Mouse (Mus musculus) forebrain, postnatal 0 days (tissue): ENCODE measurements around the gene Gpr37l1. TPM values are rescaled to one million over a fixed set of nuclear protein-coding genes. Genes with fewer than 3 reads are reported as not detected.

Source experiments
- ATAC-seq: fragments of 200-750 bp; cut with Nextera tagmentation; 2 replicates; pipeline ENCODE4 v1.8.0; 2017; ENCODE audit warnings: mild to moderate bottlenecking, moderate library complexity
- DNase-seq: peaks from one replicate; pipeline ENCODE4 v3.0.0-alpha.2; 2015
- H3K27ac ChIP-seq: fragments of 300-500 bp; sonication (generic); 2 replicates; pipeline ENCODE4 v1.5.1; 2014; ENCODE audit warnings: low read depth, mild to moderate bottlenecking, antibody characterized with exemption, low read length, moderate library complexity, mixed read lengths
- H3K27me3 ChIP-seq: fragments of 300-500 bp; sonication (generic); 2 replicates; pipeline ENCODE4 v1.6.1; 2014; ENCODE audit warnings: mild to moderate bottlenecking, low read length, mixed read lengths; ENCODE audit not compliant: insufficient read depth
- H3K36me3 ChIP-seq: fragments of 300-500 bp; sonication (generic); 2 replicates; pipeline ENCODE4 v1.6.1; 2014; ENCODE audit warnings: mild to moderate bottlenecking, moderate library complexity; ENCODE audit not compliant: insufficient read depth
- H3K4me1 ChIP-seq: fragments of 300-500 bp; sonication (generic); 2 replicates; pipeline ENCODE4 v1.6.1; 2014; ENCODE audit warnings: antibody characterized with exemption; ENCODE audit not compliant: insufficient read depth
- H3K4me2 ChIP-seq: fragments of 300-500 bp; sonication (generic); 2 replicates; pipeline ENCODE4 v1.6.1; 2014; ENCODE audit warnings: low read depth, mild to moderate bottlenecking, moderate library complexity
- H3K4me3 ChIP-seq: fragments of 300-500 bp; sonication (generic); 2 replicates; pipeline ENCODE4 v1.5.1; 2014; ENCODE audit warnings: low read depth, low read length, mixed read lengths
- H3K9ac ChIP-seq: fragments of 300-500 bp; sonication (generic); 2 replicates; pipeline ENCODE4 v1.6.1; 2014; ENCODE audit warnings: mild to moderate bottlenecking
- H3K9me3 ChIP-seq: fragments of 300-500 bp; sonication (generic); 2 replicates; pipeline ENCODE4 v1.6.1; 2016; ENCODE audit warnings: low read length
- CTCF ChIP-seq: sonication (generic); IDR thresholded peaks from 2 replicates; pipeline ENCODE4 v1.5.1; 2016; ENCODE audit warnings: antibody characterized with exemption, control low read depth, low read depth
- WGBS: fragments of 180-500 bp; shearing (Covaris S2); extraction: QIAGEN DNeasy Blood & Tissue Kit; methylation state at CpG from one replicate; pipeline ENCODE4 v1.1.7; 2014; 5-methylcytosine and 5-hydroxymethylcytosine counted together
- polyA plus RNA-seq: library from polyadenylated mRNA; unstranded; fragments of >200 nt; fragmentation: Nextera tagmentation; extraction: Ambion mirVana; gene quantifications from 2 replicates; pipeline ENCODE4 v1.2.1, GENCODE M21; 2015
- total RNA-seq: library from RNA; depleted of rRNA; stranded (reverse); fragments of >200 nt; gene quantifications from 2 replicates; pipeline ENCODE4 v1.2.3, GENCODE M21; 2014

The Gpr37l1 gene
- total and polyA plus RNA-seq, 2 experiments from 2014 or later: 5.9 to 7.6 TPM

DNA sequence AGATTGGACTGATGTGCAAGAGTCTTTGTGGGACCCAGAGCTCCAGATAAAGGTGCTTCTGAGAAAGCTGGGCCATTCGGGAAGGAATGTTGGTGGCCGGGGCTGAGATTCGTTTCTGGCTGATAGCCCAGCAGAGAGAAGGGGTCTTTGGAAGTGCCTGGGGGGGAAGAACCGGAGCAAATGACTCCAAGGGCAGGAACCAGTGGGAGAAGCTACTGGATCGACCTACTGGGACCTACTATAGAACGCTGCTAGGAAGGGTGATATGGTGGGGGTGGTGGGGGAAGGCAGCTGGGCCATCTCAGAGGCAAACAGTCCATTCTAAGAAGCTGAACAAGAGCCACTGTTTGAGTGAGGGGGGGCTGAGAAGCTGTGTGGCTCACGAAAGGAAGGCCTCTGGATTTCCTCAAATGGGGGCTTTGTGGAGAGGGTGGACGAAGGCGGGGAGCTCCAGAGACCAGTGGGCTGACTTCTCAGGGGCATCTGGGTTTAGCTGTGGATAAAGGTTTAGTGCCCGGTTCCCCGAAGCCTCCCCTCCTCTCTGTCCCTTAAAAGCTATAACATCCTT lies 7.8 kb downstream of the Gpr37l1 start:
- ATAC-seq: peak; percentile 11; the same call in 1 of the 2 replicates
- peak; percentile 45 for DNase-seq
- H3K4me2 ChIP-seq: no peak overlapping the region
- no peaks in the 10 kb centered on the region for H3K9me3 ChIP-seq
- no peaks in the 10 kb centered on the region for H3K27me3 ChIP-seq
- no peak for TF ChIP-seq CTCF
- H3K9ac ChIP-seq: no peak overlapping the region
- peak overlapping the region; percentile 60 for H3K27ac ChIP-seq
- peaks cover 22% of the 10 kb centered on the region for H3K36me3 ChIP-seq
- H3K4me3 ChIP-seq: no peak overlapping the region
- 51% methylated on average over 11 of the region's 11 CpGs for WGBS
- peaks cover 5% of the 10 kb centered on the region; the same call in 1 of the 2 replicates for H3K4me1 ChIP-seq

DNA sequence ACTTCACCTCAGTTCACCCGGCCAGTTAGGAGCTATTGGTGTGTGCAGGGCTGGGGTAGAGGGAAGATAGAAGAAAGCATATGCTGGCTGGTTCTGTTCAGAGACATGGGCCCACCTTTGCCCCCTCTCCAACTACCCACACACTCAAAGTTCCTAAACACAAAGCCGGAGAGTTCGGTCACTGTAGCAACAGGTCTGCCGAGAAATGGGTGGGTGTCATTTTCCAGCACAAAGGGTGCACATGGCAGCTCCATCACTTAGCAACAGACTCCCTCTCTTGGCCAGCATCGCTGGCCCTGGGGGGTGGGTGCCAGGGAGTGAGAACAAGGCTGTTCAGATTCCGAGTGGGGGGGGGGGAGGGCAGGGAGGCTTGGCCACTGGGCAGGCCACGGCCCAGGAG lies 8.4 kb downstream of the Gpr37l1 start:
- no peak overlapping the region for H3K9ac ChIP-seq
- H3K36me3 ChIP-seq: peaks cover 22% of the 10 kb centered on the region
- no peak overlapping the region for H3K4me2 ChIP-seq
- no peaks in the 10 kb centered on the region for H3K9me3 ChIP-seq
- H3K27ac ChIP-seq: peak overlapping the region; percentile 69
- no peaks in the 10 kb centered on the region for H3K27me3 ChIP-seq
- peaks cover 7% of the 10 kb centered on the region; the same call in 1 of the 2 replicates for H3K4me1 ChIP-seq
- no peak for TF ChIP-seq CTCF
- peak; percentile 80 for DNase-seq
- 16% methylated on average over 7 of the region's 7 CpGs for WGBS
- ATAC-seq: peak; percentile 75
- H3K4me3 ChIP-seq: no peak overlapping the region

DNA sequence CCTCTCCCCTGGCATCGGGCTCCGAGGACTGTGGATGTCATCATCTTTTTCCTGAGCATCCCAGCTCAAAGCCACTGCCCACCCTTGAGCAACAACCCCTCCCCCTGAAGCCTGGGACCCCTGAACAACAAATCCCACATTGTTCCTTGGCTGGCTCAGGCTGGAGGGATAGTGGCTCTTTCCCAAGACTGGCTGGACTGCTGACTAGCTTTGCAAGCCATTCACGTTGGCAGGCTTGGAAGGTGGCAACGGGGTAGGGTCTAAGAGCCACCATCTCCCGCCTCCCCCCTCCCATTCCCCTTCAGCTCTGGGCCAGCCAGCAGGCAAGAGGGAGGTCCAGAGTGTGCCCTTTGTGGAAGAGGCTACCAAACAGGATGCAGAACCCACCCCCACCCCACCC lies 8.8 kb downstream of the Gpr37l1 start:
- TF ChIP-seq CTCF: no peak
- no peak overlapping the region for H3K4me3 ChIP-seq
- peaks cover 7% of the 10 kb centered on the region; the same call in 1 of the 2 replicates for H3K4me1 ChIP-seq
- peak; percentile 75 for ATAC-seq
- H3K9ac ChIP-seq: no peak overlapping the region; the same call in 1 of the 2 replicates
- 20% methylated on average over 4 of the region's 5 CpGs for WGBS
- peak overlapping the region; percentile 80 for H3K27ac ChIP-seq
- H3K27me3 ChIP-seq: no peaks in the 10 kb centered on the region
- peak; percentile 76 for DNase-seq
- H3K9me3 ChIP-seq: no peaks in the 10 kb centered on the region
- no peak overlapping the region for H3K4me2 ChIP-seq
- peaks cover 22% of the 10 kb centered on the region for H3K36me3 ChIP-seq

DNA sequence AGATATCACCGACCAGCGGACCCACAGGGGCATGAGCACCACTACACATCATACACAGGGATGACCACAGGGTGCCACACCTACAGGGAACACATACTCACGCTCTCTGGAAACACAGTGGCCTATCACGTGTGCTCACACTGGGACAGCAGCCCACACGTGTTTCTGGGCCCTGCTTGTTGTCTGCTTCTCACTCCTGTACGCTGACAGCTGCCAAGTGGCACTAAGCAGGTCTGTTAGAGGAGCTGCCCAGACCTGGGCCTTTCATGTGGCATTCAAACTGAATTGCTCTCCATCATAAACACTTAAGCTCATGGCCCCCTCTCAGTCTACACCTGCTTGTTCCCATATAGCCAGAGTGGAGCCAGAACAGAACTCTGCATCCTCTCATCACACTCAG lies 11.2 kb downstream of the Gpr37l1 start:
- H3K9ac ChIP-seq: no peak overlapping the region
- 64% methylated on average over 6 of the region's 6 CpGs for WGBS
- peaks cover 40% of the 10 kb centered on the region for H3K36me3 ChIP-seq
- H3K27ac ChIP-seq: no peak overlapping the region
- no peak for TF ChIP-seq CTCF
- peaks cover 7% of the 10 kb centered on the region; the same call in 1 of the 2 replicates for H3K4me1 ChIP-seq
- no peak overlapping the region for H3K4me2 ChIP-seq
- DNase-seq (no peak), ATAC-seq (no peak)
- no peaks in the 10 kb centered on the region for H3K9me3 ChIP-seq
- no peaks in the 10 kb centered on the region for H3K27me3 ChIP-seq
- no peak overlapping the region for H3K4me3 ChIP-seq

DNA sequence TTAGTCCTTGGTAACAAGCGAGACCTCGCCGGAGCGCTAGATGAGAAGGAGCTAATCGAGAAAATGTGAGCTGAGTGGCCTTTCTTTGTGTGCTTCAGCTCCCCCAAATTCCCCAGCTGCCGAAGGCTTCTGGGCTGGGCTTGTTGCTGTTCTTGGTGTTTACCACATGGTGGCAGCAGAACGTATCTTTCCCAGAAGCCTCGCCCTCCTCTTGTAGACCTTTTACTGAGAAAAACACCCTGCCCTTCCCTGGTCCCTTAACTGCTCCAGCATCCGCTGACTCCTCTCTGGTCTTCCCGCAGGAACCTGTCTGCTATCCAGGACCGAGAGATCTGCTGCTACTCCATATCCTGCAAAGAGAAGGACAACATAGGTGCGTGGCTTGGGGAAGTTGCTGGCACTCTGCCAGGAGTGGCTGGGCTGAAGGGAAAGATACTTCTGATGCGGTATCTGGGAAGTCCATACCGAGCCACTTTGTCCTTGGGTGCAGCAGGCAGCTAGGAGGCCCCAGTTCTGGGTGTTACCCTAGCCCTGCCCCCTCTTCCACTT lies 13.0 kb downstream of the Gpr37l1 start:
- peaks cover 44% of the 10 kb centered on the region for H3K36me3 ChIP-seq
- DNase-seq: peak; percentile 95
- no peaks in the 10 kb centered on the region for H3K9me3 ChIP-seq
- WGBS: under 1% methylated on average over 14 of the region's 14 CpGs
- peak overlapping the region; percentile 57 for H3K9ac ChIP-seq
- peaks cover 12% of the 10 kb centered on the region for H3K4me1 ChIP-seq
- H3K27me3 ChIP-seq: no peaks in the 10 kb centered on the region
- H3K27ac ChIP-seq: peak overlapping the region; percentile 95
- peak; percentile 71 for ATAC-seq
- peak overlapping the region; percentile 32 for H3K4me2 ChIP-seq
- TF ChIP-seq CTCF: peak; percentile 87
- peak overlapping the region; percentile 12; the same call in 1 of the 2 replicates for H3K4me3 ChIP-seq

DNA sequence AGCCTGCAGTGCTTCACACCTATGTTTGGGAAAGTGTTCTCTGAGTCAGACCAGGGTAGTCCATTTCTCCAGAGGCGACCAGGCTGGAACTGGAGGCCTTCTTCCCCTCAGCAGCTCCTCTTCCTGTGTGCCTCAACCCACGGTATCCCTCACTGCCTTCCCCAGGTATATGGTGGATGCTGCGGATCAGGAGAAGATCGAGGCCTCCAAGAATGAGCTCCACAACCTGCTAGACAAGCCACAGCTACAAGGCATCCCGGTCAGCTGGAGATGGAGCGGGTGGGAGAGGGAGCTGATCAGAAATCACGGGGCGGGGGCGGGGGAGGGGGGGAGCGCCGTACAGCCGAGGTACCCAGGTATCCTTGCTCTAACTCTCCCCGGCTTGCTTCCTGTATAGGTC lies 13.5 kb downstream of the Gpr37l1 start:
- peaks cover 44% of the 10 kb centered on the region for H3K36me3 ChIP-seq
- H3K4me1 ChIP-seq: peaks cover 13% of the 10 kb centered on the region
- DNase-seq (no peak), ATAC-seq (peak; percentile 25)
- H3K4me3 ChIP-seq: peak overlapping the region; percentile 12; the same call in 1 of the 2 replicates
- 13% methylated on average over 13 of the region's 13 CpGs for WGBS
- TF ChIP-seq CTCF: no peak
- H3K27ac ChIP-seq: peak overlapping the region; percentile 95
- no peaks in the 10 kb centered on the region for H3K27me3 ChIP-seq
- H3K9me3 ChIP-seq: no peaks in the 10 kb centered on the region
- H3K9ac ChIP-seq: peak overlapping the region; percentile 57
- peak overlapping the region; percentile 32 for H3K4me2 ChIP-seq

DNA sequence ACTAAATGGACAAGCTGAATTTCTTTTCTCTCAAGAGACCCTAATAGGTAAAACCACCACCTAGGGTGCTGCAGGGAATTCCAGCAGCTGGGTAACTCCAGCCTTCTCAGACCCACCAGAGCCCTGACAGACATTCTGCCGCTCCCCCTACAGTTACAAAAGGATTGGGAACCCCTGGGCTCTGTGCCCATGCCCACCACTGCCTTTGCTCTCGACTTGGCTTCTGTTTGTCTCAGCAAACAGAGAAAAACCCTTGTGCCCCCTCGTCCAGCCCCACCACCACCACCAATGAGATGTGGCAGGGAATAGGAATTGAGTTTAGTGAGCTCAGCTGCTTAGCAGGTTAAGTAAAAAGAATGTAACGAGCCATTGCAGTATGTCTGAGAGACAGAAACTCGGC lies 18.5 kb downstream of the Gpr37l1 start:
- no peak for ATAC-seq
- H3K36me3 ChIP-seq: peaks cover 22% of the 10 kb centered on the region
- 0 out of 2 replicates have a peak overlapping the region, but pooled peaks have one; percentile 99 for H3K9ac ChIP-seq
- H3K27ac ChIP-seq: peak overlapping the region; percentile 97; the same call in 1 of the 2 replicates
- peak; percentile 65 for DNase-seq
- TF ChIP-seq CTCF: peak; percentile 22; the same call in 1 of the 2 replicates
- H3K4me2 ChIP-seq: peak overlapping the region; percentile 91
- H3K27me3 ChIP-seq: no peaks in the 10 kb centered on the region
- H3K4me3 ChIP-seq: peak overlapping the region; percentile 98
- no peaks in the 10 kb centered on the region for H3K9me3 ChIP-seq
- peaks cover 6% of the 10 kb centered on the region for H3K4me1 ChIP-seq
- WGBS: 14% methylated on average over 5 of the region's 5 CpGs
